Mouse (Mus musculus): ENCODE results near the gene Tcf19. TPM values are rescaled to one million over a fixed set of nuclear protein-coding genes. Genes with fewer than 3 reads are reported as not detected.
"Not testable (repeated sequence)": the region's sequence is repeated elsewhere in the genome, so short reads cannot be mapped to it uniquely, and the experiment has no call there.

Tcf19 gene
- polyA plus RNA-seq, 2 experiments, result 30.0 to 46.2 TPM

DNA sequence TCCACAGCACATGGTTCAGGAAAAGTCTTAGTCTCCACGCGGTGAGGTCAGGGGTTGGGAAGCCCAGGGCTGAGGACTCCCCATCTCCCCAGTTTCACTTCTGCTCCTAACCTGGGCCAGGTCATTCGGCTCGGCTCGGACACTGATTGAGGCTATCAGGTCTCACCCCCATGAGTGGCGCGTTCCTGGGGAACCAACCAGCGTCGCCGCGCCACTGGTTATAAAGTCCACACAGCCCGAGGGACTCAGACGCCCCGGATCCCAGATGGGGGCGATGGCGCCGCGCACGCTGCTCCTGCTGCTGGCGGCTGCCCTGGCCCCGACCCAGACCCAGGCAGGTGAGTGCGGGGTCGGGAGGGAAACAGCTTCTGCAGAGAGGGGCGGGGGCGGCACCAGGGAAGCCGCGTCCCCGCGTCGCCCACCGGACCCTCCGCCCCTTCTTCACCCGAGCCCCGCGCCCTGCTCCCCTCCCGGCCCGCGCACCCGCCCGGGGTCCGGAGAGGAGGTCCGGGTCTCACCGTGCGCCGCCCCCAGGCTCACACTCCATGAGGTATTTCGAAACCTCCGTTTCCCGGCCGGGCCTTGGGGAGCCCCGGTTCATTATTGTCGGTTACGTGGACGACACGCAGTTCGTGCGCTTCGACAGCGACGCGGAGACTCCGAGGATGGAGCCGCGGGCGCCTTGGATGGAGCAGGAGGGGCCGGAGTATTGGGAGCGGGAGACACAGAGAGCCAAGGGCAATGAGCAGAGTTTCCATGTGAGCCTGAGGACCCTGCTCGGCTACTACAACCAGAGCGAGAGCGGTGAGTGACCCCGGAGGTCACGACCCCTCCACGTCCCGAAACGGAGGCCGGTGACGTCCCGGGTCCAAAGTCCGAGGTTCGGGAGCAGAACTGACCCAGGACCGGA lies 46.5 kb downstream of the Tcf19 start, which contains the start of gene H2-Q10:
TSS of gene H2-Q10 (plus strand) at position 248 of the 910 bp plus-strand sequence.
- H3K9ac ChIP-seq (replicated peaks), result peak within 1 kb of the TSS; percentile 32
- peak; percentile 81 for ATAC-seq (ENCODE audit: insufficient read depth)
- 3% methylated on average over 77 of the region's 80 CpGs for WGBS (ENCODE audit: insufficient replicate concordance)

DNA sequence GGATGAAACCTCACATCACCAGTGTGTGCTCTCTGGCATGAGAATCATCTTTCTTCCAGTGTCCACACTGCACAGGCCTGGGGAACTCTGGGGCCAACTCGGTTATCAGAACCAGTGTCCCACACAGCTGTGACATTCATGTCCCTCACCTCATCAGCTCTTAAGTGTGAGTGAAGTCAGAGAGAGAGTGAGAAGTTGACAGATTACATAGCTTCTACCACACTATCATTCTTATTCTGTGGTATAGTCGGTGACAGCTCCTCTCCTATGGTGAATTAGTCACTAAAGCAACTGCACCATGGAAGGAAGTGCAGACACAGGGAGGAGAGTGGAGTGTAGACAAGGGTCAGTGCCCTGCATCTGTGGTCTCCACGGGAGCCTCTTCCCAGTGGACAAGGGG lies 47.7 kb downstream of the Tcf19 start:
- not testable (repeated sequence) for ATAC-seq (ENCODE audit: insufficient read depth); DNase-seq (ENCODE audit: low read depth in 3 of 3, low spot score in 3 of 3); H3K4me3 ChIP-seq (ENCODE audit: insufficient read depth in 1 of 2, low read depth in 2 of 2, low read length in 2 of 2); H3K9me3 ChIP-seq (ENCODE audit: control insufficient read depth, low read length); H3K9ac ChIP-seq (replicated peaks); H3K36me3 ChIP-seq (replicated peaks; ENCODE audit: control insufficient read depth, insufficient read depth, low read depth); H3K4me1 ChIP-seq (replicated peaks; ENCODE audit: control insufficient read depth in 2 of 2, insufficient read depth in 2 of 2, low read length in 1 of 2); H3K4me2 ChIP-seq (ENCODE audit: low read depth); H3K27ac ChIP-seq
- peaks cover 17% of the 10 kb centered on the region for H3K27me3 ChIP-seq (ENCODE audit: control insufficient read depth, insufficient read depth, low read length)
- 23% methylated on average over 3 of the region's 3 CpGs for WGBS (ENCODE audit: insufficient replicate concordance)

More for the DNA sequence above, 46.5 kb downstream of the Tcf19 start, which contains the start of gene H2-Q10:
- Histone ChIP-seq H3K9me3 (ENCODE audit: control insufficient read depth, low read length) (no peaks in the 10 kb centered on the region), H3K27ac (peak within 1 kb of the TSS; percentile 33), H3K4me2 (ENCODE audit: low read depth) (peak within 1 kb of the TSS; percentile 24; the same call in 1 of the 2 replicates), H3K27me3 (ENCODE audit: control insufficient read depth, insufficient read depth, low read length) (peaks cover 17% of the 10 kb centered on the region), H3K4me3 (ENCODE audit: insufficient read depth in 1 of 2, low read depth in 2 of 2, low read length in 2 of 2) (peak within 1 kb of the TSS; percentile 35 to 56), H3K36me3 (replicated peaks; ENCODE audit: control insufficient read depth, insufficient read depth, low read depth) (no peaks in the 10 kb centered on the region), H3K4me1 (replicated peaks; ENCODE audit: control insufficient read depth in 2 of 2, insufficient read depth in 2 of 2, low read length in 1 of 2) (no peaks in the 10 kb centered on the region)
- TF ChIP-seq EP300 (IDR thresholded peaks at IDR 0.05; ENCODE audit: low read depth) (no peak), CTCF (IDR thresholded peaks at IDR 0.05; ENCODE audit: low read depth) (no peak)
- DNase-seq (ENCODE audit: low read depth in 3 of 3, low spot score in 3 of 3), result no peak

DNA sequence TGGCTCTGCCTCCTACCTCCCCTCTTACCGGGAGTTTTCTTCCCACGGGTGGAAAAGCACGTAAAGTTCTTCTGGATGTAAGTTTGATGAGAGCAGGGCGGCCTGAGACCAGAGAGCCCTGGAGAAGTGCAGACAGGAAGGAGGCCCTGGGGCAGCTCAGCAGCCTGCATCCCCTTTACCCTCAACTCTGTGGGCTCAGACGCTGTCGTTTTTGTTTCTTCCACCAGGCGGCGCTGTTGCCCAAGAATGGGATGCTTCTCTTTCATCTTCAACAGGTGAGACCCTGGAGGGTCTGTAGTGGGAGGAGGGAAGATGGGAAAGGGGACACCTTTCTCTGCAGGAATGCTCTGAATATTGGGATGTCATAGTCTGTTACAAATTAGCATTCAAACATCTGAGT lies 51.0 kb downstream of the Tcf19 start:
- not testable (repeated sequence) for H3K4me3 ChIP-seq (ENCODE audit: insufficient read depth in 1 of 2, low read depth in 2 of 2, low read length in 2 of 2); H3K9me3 ChIP-seq (ENCODE audit: control insufficient read depth, low read length); H3K4me1 ChIP-seq (replicated peaks; ENCODE audit: control insufficient read depth in 2 of 2, insufficient read depth in 2 of 2, low read length in 1 of 2); H3K36me3 ChIP-seq (replicated peaks; ENCODE audit: control insufficient read depth, insufficient read depth, low read depth); H3K9ac ChIP-seq (replicated peaks); H3K4me2 ChIP-seq (ENCODE audit: low read depth); ATAC-seq (ENCODE audit: insufficient read depth); DNase-seq (ENCODE audit: low read depth in 3 of 3, low spot score in 3 of 3); H3K27ac ChIP-seq
- WGBS (ENCODE audit: insufficient replicate concordance), result 6% methylated on average over 8 of the region's 8 CpGs
- TF ChIP-seq CTCF (IDR thresholded peaks at IDR 0.05; ENCODE audit: low read depth), result peak; percentile 85
- peaks cover 14% of the 10 kb centered on the region for H3K27me3 ChIP-seq (ENCODE audit: control insufficient read depth, insufficient read depth, low read length)

Other genes starting within 250 kb of the Tcf19 start
- 0.50 and 0.56 TPM in 2 replicates for gene H2-Q1, start 196.4 kb downstream of the Tcf19 start, polyA plus RNA-seq (2012; rRNA removed)
- 0.58 and 1.2 TPM in 2 replicates for gene H2-Q1, start 196.4 kb downstream of the Tcf19 start, polyA plus RNA-seq (2014; fragmentation: Nextera tagmentation; extraction: Ambion mirVana)
- 0.57 and 0.82 TPM in 2 replicates for gene H2-Q2, start 174.6 kb downstream of the Tcf19 start, polyA plus RNA-seq (2012; rRNA removed)
- 1.8 and 1.9 TPM in 2 replicates for gene H2-Q2, start 174.6 kb downstream of the Tcf19 start, polyA plus RNA-seq (2014; fragmentation: Nextera tagmentation; extraction: Ambion mirVana)
- 5.4 TPM in 2 replicates for gene H2-Q4, start 137.2 kb downstream of the Tcf19 start, polyA plus RNA-seq (2012; rRNA removed)
- gene H2-Q4, start 137.2 kb downstream of the Tcf19 start, polyA plus RNA-seq (2014; fragmentation: Nextera tagmentation; extraction: Ambion mirVana), result 1.2 and 1.3 TPM in 2 replicates
- 10.3 and 11.2 TPM in 2 replicates for gene H2-Q6, start 92.0 kb downstream of the Tcf19 start, polyA plus RNA-seq (2012; rRNA removed)
- 7.6 and 11.1 TPM in 2 replicates for gene H2-Q6, start 92.0 kb downstream of the Tcf19 start, polyA plus RNA-seq (2014; fragmentation: Nextera tagmentation; extraction: Ambion mirVana)
- 21.8 and 24.4 TPM in 2 replicates for gene H2-Q7, start 77.7 kb downstream of the Tcf19 start, polyA plus RNA-seq (2012; rRNA removed)
- gene H2-Q7, start 77.7 kb downstream of the Tcf19 start, polyA plus RNA-seq (2014; fragmentation: Nextera tagmentation; extraction: Ambion mirVana), result 19.0 and 20.7 TPM in 2 replicates
- 119 and 136 TPM in 2 replicates for gene H2-Q10, start 46.7 kb downstream of the Tcf19 start, polyA plus RNA-seq (2012; rRNA removed)
- gene H2-Q10, start 46.7 kb downstream of the Tcf19 start, polyA plus RNA-seq (2014; fragmentation: Nextera tagmentation; extraction: Ambion mirVana), result 195 and 206 TPM in 2 replicates
- not detected in 2 replicates for gene Pou5f1, start 10.8 kb downstream of the Tcf19 start, polyA plus RNA-seq (2012; rRNA removed)
- not detected in 2 replicates for gene Pou5f1, start 10.8 kb downstream of the Tcf19 start, polyA plus RNA-seq (2014; fragmentation: Nextera tagmentation; extraction: Ambion mirVana)
- gene Cchcr1, start 276 bp upstream of the Tcf19 start, polyA plus RNA-seq (2012; rRNA removed), result 7.5 and 9.4 TPM in 2 replicates
- 3.8 and 4.9 TPM in 2 replicates for gene Cchcr1, start 276 bp upstream of the Tcf19 start, polyA plus RNA-seq (2014; fragmentation: Nextera tagmentation; extraction: Ambion mirVana)
- gene Psors1c2, start 16.4 kb upstream of the Tcf19 start, polyA plus RNA-seq (2012; rRNA removed), result 0.05 and 0.09 TPM in 2 replicates
- not detected in 2 replicates for gene Psors1c2, start 16.4 kb upstream of the Tcf19 start, polyA plus RNA-seq (2014; fragmentation: Nextera tagmentation; extraction: Ambion mirVana)
- gene Cdsn, start 35.3 kb upstream of the Tcf19 start, polyA plus RNA-seq (2012; rRNA removed), result not detected in 2 replicates
- not detected in 2 replicates for gene Cdsn, start 35.3 kb upstream of the Tcf19 start, polyA plus RNA-seq (2014; fragmentation: Nextera tagmentation; extraction: Ambion mirVana)
- gene 2300002M23Rik, start 50.6 kb upstream of the Tcf19 start, polyA plus RNA-seq (2012; rRNA removed), result not detected in 2 replicates
- not detected in 2 replicates for gene 2300002M23Rik, start 50.6 kb upstream of the Tcf19 start, polyA plus RNA-seq (2014; fragmentation: Nextera tagmentation; extraction: Ambion mirVana)
- gene Sfta2, start 84.7 kb upstream of the Tcf19 start, polyA plus RNA-seq (2012; rRNA removed), result not detected in 2 replicates
- gene Sfta2, start 84.7 kb upstream of the Tcf19 start, polyA plus RNA-seq (2014; fragmentation: Nextera tagmentation; extraction: Ambion mirVana), result not detected in 2 replicates
- not detected in 2 replicates for gene Gm9573, start 109.8 kb upstream of the Tcf19 start, polyA plus RNA-seq (2012; rRNA removed)
- not detected in 2 replicates for gene Gm9573, start 109.8 kb upstream of the Tcf19 start, polyA plus RNA-seq (2014; fragmentation: Nextera tagmentation; extraction: Ambion mirVana)
- 0.02 TPM in 1 of 2 replicates, not detected in the other for gene Mucl3, start 126.9 kb upstream of the Tcf19 start, polyA plus RNA-seq (2012; rRNA removed)
- not detected in 2 replicates for gene Mucl3, start 126.9 kb upstream of the Tcf19 start, polyA plus RNA-seq (2014; fragmentation: Nextera tagmentation; extraction: Ambion mirVana)
- gene Vars2, start 150.8 kb upstream of the Tcf19 start, polyA plus RNA-seq (2012; rRNA removed), result 7.1 and 7.8 TPM in 2 replicates
- gene Vars2, start 150.8 kb upstream of the Tcf19 start, polyA plus RNA-seq (2014; fragmentation: Nextera tagmentation; extraction: Ambion mirVana), result 4.0 and 5.8 TPM in 2 replicates
- gene Gtf2h4, start 156.9 kb upstream of the Tcf19 start, polyA plus RNA-seq (2012; rRNA removed), result 17.8 and 18.0 TPM in 2 replicates
- gene Gtf2h4, start 156.9 kb upstream of the Tcf19 start, polyA plus RNA-seq (2014; fragmentation: Nextera tagmentation; extraction: Ambion mirVana), result 23.1 and 26.8 TPM in 2 replicates
- 1.1 TPM in 2 replicates for gene Ddr1, start 187.8 kb upstream of the Tcf19 start, polyA plus RNA-seq (2012; rRNA removed)
- 1.6 and 1.7 TPM in 2 replicates for gene Ddr1, start 187.8 kb upstream of the Tcf19 start, polyA plus RNA-seq (2014; fragmentation: Nextera tagmentation; extraction: Ambion mirVana)

All from liver, embryonic 14.5 days (tissue).